Mouse (Mus musculus) cerebellum, adult 11 months (tissue): ENCODE data around the gene Sfmbt1.

Experiments
- DNase-seq: peaks from one replicate; pipeline ENCODE4 v3.0.0; 2022

Gene Sfmbt1

DNA sequence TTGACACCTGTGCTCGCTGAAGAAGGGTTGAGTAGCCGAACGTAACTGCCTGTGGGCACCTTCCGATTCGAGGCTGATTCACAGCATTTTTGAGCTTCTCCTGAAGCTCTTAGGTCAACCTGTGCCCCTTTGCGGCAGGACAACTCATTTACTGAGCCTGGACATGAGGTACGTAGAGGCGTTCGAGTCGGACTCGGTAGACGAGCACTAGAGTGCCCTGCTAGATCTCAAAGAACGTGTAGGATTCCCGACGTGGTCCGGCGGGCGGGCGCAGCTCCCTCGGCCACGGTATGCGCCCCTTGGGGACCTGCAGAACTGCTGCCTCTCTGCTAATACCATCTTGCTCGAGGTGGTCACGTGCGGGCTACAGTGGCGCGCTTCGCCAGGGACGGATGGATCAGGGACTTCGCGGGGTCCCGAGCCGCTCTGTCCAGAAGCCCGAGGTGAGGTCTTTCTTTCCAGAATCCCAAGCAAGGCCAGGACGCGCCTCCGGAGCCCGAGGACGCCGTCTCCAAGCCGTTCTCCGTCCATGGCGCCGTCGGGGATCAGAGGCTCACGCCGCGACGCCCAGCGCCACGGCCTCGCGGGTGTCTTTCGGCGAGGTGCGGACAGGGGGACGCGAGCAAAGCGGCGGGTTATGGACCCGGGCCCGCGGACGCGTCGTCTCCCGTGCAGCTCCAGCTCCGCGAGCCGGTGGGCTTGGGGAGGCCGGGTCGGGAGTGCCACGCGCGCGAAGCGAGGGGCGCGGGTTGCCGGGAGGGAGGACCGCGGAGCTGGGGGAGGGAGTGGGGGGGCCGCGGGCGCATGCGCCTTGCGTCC, at the start of gene Sfmbt1:
Sfmbt1 (plus strand) TSS at position 51 of the 819 bp plus-strand sequence.
- DNase-seq = peak; percentile 16

DNA sequence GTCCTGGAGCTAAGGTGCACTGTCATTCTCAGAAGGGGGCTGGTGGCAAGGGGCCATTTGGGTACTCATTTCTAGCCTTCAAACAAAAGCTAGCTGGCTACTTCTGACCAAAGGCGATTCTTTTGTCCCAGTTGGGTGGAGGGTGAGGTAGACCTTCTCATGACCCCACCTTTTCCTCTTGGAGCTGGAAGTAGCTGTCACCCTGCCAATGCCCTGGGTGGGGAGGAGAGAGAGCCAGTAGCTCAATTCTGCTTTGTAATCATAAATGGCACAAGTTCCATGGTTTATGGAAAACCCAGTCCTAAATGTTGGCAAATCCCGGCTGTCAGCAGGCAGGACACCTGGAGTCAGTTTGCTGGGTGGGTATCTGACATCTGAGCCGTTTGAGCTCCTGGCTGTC, 48.6 kb upstream of the Sfmbt1 start:
- no peak for DNase-seq

- DNase-seq = no peak
These were observed 48.0 kb upstream of the Sfmbt1 start for GRCm38 (mm10) chr14:30666604-30667003.

GRCm38 (mm10) chr14:30670161-30670560, 44.5 kb upstream of the Sfmbt1 start:
- DNase-seq = no peak

GRCm38 (mm10) chr14:30671095-30671985, 43.3 kb upstream of the Sfmbt1 start:
- DNase-seq = no peak

GRCm38 (mm10) chr14:30671986-30672312, 42.7 kb upstream of the Sfmbt1 start:
- DNase-seq = peak; percentile 70

DNA sequence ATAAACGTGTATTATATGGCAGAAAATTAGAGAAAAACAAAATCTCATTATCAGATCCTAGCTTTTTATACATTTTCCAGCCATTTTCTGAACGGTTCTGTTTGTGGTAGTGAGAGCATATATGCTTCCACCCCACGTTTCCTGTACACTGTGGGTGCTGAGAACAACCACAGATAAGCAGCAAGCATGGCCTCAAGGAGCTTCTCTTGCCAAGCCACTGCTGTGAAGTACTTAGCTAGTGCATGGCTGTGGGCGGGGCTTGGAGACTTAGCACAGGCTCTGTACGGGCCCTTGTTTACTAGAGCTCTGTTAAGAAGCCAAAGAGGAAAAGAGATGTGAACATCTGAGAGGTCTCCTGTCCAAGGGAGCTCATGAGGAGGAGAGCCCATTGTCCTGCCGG, 39.7 kb upstream of the Sfmbt1 start:
- DNase-seq = no peak

- no peak for DNase-seq
These were observed 32.5 kb upstream of the Sfmbt1 start for GRCm38 (mm10) chr14:30682131-30682530.

- DNase-seq = no peak
These were observed 24.0 kb upstream of the Sfmbt1 start for GRCm38 (mm10) chr14:30690685-30691084.

DNA sequence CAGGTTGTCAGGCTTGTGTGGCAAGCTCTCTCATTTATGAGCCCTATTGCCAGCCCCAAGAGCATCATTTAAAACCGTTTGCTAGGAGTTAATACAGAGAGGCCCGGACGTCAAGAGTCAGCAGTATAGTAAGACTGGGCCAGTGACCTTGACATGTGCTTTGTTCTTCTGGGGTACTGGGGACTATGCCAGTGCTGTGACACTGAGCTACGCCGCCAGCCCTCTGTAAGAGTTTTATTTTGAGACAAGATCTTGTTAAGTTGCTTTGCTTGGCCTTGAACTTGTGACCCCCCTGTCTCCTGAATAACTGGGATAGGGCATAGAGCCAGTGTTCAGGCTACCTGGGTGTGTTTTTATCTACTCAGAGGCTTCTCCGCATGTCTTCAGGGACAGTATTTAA, 22.2 kb upstream of the Sfmbt1 start:
- no peak for DNase-seq

DNA sequence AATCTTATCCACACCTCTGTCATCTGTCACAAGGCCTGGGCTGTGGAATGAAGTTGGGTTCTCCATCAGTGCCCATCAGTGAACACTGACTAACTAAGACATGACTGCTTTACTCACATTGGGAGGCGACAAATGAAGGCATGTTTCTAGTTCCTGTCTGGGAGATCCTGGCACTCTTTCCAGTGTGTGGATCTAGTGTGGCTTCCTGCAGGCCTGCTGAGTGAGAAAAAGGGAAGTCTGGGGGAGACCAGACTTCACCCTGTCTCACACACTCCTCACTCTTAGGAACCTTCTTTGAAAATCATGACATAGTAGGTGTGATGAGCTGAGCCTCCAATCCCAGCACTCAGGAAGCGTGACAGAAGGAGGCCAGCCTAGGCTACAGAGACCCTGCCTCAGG, 19.9 kb upstream of the Sfmbt1 start:
- DNase-seq = no peak

DNA sequence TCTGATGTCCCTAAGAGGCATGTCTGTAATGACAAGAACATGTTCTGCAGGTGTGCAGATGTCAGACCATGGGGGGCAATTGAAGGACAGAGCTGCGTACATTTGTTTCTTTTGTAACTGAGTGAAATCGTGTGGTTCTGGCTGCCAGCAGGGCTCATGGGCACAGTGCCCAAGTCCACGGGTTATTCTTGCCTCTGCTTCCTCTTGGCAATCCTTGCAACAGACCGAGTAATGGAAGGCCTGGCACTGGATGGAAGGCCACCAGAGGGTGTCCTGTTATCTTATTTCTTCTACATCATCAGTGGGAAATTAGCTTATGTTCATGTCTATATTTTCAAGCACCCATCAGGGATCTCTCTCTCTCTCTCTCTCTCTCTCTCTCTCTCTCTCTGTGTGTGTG, 19.0 kb upstream of the Sfmbt1 start:
- DNase-seq = peak; percentile 80

- no peak for DNase-seq
These were observed 17.1 kb upstream of the Sfmbt1 start for GRCm38 (mm10) chr14:30697407-30698052.

DNA sequence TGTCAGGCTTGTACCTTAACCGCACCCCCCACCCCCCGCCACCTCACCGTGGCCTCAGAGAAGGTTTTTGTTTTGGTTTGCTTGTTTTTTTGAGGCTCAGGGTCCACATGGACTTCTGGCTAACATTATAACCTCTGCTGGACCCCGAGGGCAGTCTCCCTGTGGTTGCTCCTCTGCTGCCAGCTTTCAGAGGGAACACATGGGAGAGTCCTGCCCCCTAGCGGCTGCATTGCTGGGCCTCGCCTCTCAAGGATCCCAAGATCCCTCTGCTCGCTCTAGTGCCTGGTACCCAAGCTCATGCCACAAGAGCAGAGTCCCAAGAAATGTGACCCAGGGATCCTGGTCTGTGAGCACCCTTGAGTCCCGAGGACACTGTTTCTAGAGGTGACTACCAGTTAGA, 15.0 kb upstream of the Sfmbt1 start:
- DNase-seq = peak; percentile 29

- no peak for DNase-seq
These were observed 12.1 kb upstream of the Sfmbt1 start for GRCm38 (mm10) chr14:30702512-30702911.

- DNase-seq = no peak
These were observed 11.6 kb upstream of the Sfmbt1 start for GRCm38 (mm10) chr14:30703079-30703478.

- no peak for DNase-seq
These were observed 10.4 kb upstream of the Sfmbt1 start for GRCm38 (mm10) chr14:30704098-30704855.

- DNase-seq = no peak
These were observed 2.8 kb upstream of the Sfmbt1 start for GRCm38 (mm10) chr14:30711892-30712291.

GRCm38 (mm10) chr14:30713769-30714168, 880 bp upstream of the Sfmbt1 start:
- DNase-seq = no peak

- DNase-seq = peak; percentile 81
These were observed 985 bp downstream of the Sfmbt1 start for GRCm38 (mm10) chr14:30715618-30716050.

- DNase-seq = peak; percentile 67
These were observed 1.7 kb downstream of the Sfmbt1 start for GRCm38 (mm10) chr14:30716051-30716952.

DNA sequence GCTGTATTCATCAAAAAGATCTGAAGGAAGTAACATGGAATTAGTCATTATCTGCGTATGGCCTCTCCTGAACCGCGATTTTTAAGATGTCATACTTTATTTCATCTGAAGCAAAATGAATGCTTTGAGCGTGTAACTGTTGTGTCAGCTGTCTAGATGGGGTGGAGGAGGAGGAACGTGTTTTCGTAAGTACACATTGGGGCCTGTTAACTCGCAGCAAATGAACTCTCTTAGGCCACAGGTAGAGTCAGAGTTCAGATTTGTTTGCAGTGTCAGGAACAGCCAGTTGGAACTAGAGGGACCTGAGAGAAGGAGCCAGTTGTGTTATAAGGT, 2.3 kb downstream of the Sfmbt1 start:
- no peak for DNase-seq
